Mouse (Mus musculus): ENCODE data around the gene Epb41l4b. TPM values are rescaled to one million over a fixed set of nuclear protein-coding genes. Genes with fewer than 3 reads are reported as not detected.

Gene Epb41l4b
- total and polyA plus RNA-seq, 3 experiments: 0.93 to 4.9 (median 2.0) TPM

GRCm38 (mm10) chr4:57101095-57101494, 42.1 kb downstream of the Epb41l4b start:
- Histone ChIP-seq H3K9ac (ENCODE audit: insufficient read depth, low read depth) (no peak overlapping the region), H3K4me2 (ENCODE audit: insufficient read depth, low read depth, poor library complexity, severe bottlenecking) (no peak overlapping the region), H3K36me3 (replicated peaks in 1 of 2; ENCODE audit: control insufficient read depth in 1 of 2, insufficient read depth in 1 of 2, low read length in 1 of 2) (no peaks in the 10 kb centered on the region), H3K9me3 (replicated peaks; ENCODE audit: low read length) (no peaks in the 10 kb centered on the region), H3K4me1 (ENCODE audit: control insufficient read depth in 1 of 2, insufficient read depth in 2 of 2) (peaks cover 13 to 42% of the 10 kb centered on the region in 2 experiments), H3K79me2 (replicated peaks; ENCODE audit: control insufficient read depth, extremely low read depth, insufficient read depth, poor library complexity, severe bottlenecking) (no peaks in the 10 kb centered on the region), H3K27ac (ENCODE audit: insufficient read depth, low read depth) (no peak overlapping the region), H3K27me3 (replicated peaks) (no peaks in the 10 kb centered on the region), H3K4me3 (replicated peaks in 1 of 3; ENCODE audit: low read depth in 2 of 3, low read length in 2 of 3, poor library complexity in 1 of 3) (no peak overlapping the region)
- dilution Hi-C loops (cut with MboI; ENCODE audit: extremely low pct_ligation_motif_present, extremely low pct_unique_long_range_greater_than_20kb, low sequenced_read_pairs) (no loop called here), in situ Hi-C loops (cut with MboI; ENCODE audit: low pct_ligation_motif_present, low pct_unique_long_range_greater_than_20kb, low sequenced_read_pairs) (no loop called here)
- no peak for TF ChIP-seq JUN (IDR thresholded peaks at IDR 0.05; ENCODE audit: insufficient read depth, low read depth, low read length)
- TF ChIP-seq E2F4 (IDR thresholded peaks at IDR 0.05; ENCODE audit: insufficient replicate concordance, low read depth, low read length): no peak
- no peak for TF ChIP-seq SIN3A (IDR thresholded peaks at IDR 0.05; ENCODE audit: low read length)
- TF ChIP-seq MAFK (IDR thresholded peaks at IDR 0.05; ENCODE audit: insufficient replicate concordance, low read length): no peak
- TF ChIP-seq NELFE (IDR thresholded peaks at IDR 0.05; ENCODE audit: low read depth, low read length): no peak
- no peak for TF ChIP-seq MXI1 (IDR thresholded peaks at IDR 0.05; ENCODE audit: low read depth, low read length)
- TF ChIP-seq BHLHE40 (IDR thresholded peaks at IDR 0.05; ENCODE audit: low read depth, low read length): no peak
- TF ChIP-seq ETS1 (conservative IDR thresholded peaks at IDR 0.05; ENCODE audit: low read depth, low read length): no peak
- TF ChIP-seq HCFC1 (IDR thresholded peaks at IDR 0.05; ENCODE audit: low read depth, low read length): no peak
- TF ChIP-seq RCOR1 (conservative IDR thresholded peaks at IDR 0.05; ENCODE audit: low read depth, low read length): no peak
- TF ChIP-seq GABPA (IDR thresholded peaks at IDR 0.05; ENCODE audit: insufficient replicate concordance, low read depth, low read length): no peak
- no peak for TF ChIP-seq POLR2AphosphoS2 (IDR thresholded peaks at IDR 0.05; ENCODE audit: low read depth, low read length)
- TF ChIP-seq KAT2A (IDR thresholded peaks at IDR 0.05; ENCODE audit: insufficient replicate concordance, low read length): no peak
- TF ChIP-seq MYC (IDR thresholded peaks at IDR 0.05; ENCODE audit: low read depth, low read length): no peak
- TF ChIP-seq RAD21 (IDR thresholded peaks at IDR 0.05; ENCODE audit: low read depth, low read length): no peak
- no peak for TF ChIP-seq ZC3H11A (IDR thresholded peaks at IDR 0.05; ENCODE audit: low read depth, low read length)
- TF ChIP-seq TCF12 (IDR thresholded peaks at IDR 0.05; ENCODE audit: low read depth, low read length): no peak
- TF ChIP-seq USF2 (conservative IDR thresholded peaks at IDR 0.05; ENCODE audit: low read depth, low read length): no peak
- no peak for TF ChIP-seq ZMIZ1 (IDR thresholded peaks at IDR 0.05; ENCODE audit: low read depth, low read length)
- TF ChIP-seq TBP (conservative IDR thresholded peaks at IDR 0.05; ENCODE audit: low read depth, low read length): no peak
- DNase-seq (ENCODE audit: extremely low read depth): no peak

GRCm38 (mm10) chr4:57097411-57097810, 45.8 kb downstream of the Epb41l4b start:
- Histone ChIP-seq H3K4me3 (replicated peaks in 1 of 3; ENCODE audit: low read depth in 2 of 3, low read length in 2 of 3, poor library complexity in 1 of 3) (no peak overlapping the region), H3K9me3 (replicated peaks; ENCODE audit: low read length) (no peaks in the 10 kb centered on the region), H3K36me3 (replicated peaks in 1 of 2; ENCODE audit: control insufficient read depth in 1 of 2, insufficient read depth in 1 of 2, low read length in 1 of 2) (no peaks in the 10 kb centered on the region), H3K4me2 (ENCODE audit: insufficient read depth, low read depth, poor library complexity, severe bottlenecking) (no peak overlapping the region), H3K27ac (ENCODE audit: insufficient read depth, low read depth) (no peak overlapping the region), H3K9ac (ENCODE audit: insufficient read depth, low read depth) (no peak overlapping the region), H3K79me2 (replicated peaks; ENCODE audit: control insufficient read depth, extremely low read depth, insufficient read depth, poor library complexity, severe bottlenecking) (no peaks in the 10 kb centered on the region), H3K4me1 (ENCODE audit: control insufficient read depth in 1 of 2, insufficient read depth in 2 of 2) (peaks cover 0 to 8% of the 10 kb centered on the region in 2 experiments; a peak in 1 of 4 replicates), H3K27me3 (replicated peaks) (no peaks in the 10 kb centered on the region)
- no peak for TF ChIP-seq SIN3A (IDR thresholded peaks at IDR 0.05; ENCODE audit: low read length)
- TF ChIP-seq TBP (conservative IDR thresholded peaks at IDR 0.05; ENCODE audit: low read depth, low read length): no peak
- no peak for TF ChIP-seq MAFK (IDR thresholded peaks at IDR 0.05; ENCODE audit: insufficient replicate concordance, low read length)
- no peak for TF ChIP-seq JUND (conservative IDR thresholded peaks at IDR 0.05; ENCODE audit: low read depth, low read length)
- TF ChIP-seq NRF1 (IDR thresholded peaks at IDR 0.05; ENCODE audit: low read depth, low read length): no peak
- TF ChIP-seq MXI1 (IDR thresholded peaks at IDR 0.05; ENCODE audit: low read depth, low read length): no peak
- no peak for TF ChIP-seq CTCF (conservative IDR thresholded peaks at IDR 0.05 in 1 of 2, IDR thresholded peaks at IDR 0.05 in 1 of 2; ENCODE audit: low read depth in 2 of 2, low read length in 2 of 2)
- TF ChIP-seq ZNF384 (IDR thresholded peaks at IDR 0.05; ENCODE audit: low read depth, low read length): no peak
- TF ChIP-seq IRF4 (IDR thresholded peaks at IDR 0.05; ENCODE audit: low read depth, low read length): no peak
- no peak for TF ChIP-seq MAX (IDR thresholded peaks at IDR 0.05; ENCODE audit: low read length)
- no peak for TF ChIP-seq BHLHE40 (IDR thresholded peaks at IDR 0.05; ENCODE audit: low read depth, low read length)
- no peak for TF ChIP-seq MAZ (IDR thresholded peaks at IDR 0.05; ENCODE audit: low read depth, low read length)
- no peak for TF ChIP-seq ZKSCAN1 (IDR thresholded peaks at IDR 0.05; ENCODE audit: borderline replicate concordance, low read depth, low read length)
- TF ChIP-seq PAX5 (IDR thresholded peaks at IDR 0.05; ENCODE audit: low read length): no peak
- dilution Hi-C loops (cut with MboI; ENCODE audit: extremely low pct_ligation_motif_present, extremely low pct_unique_long_range_greater_than_20kb, low sequenced_read_pairs): no loop called here
- in situ Hi-C loops (cut with MboI; ENCODE audit: low pct_ligation_motif_present, low pct_unique_long_range_greater_than_20kb, low sequenced_read_pairs): no loop called here
- DNase-seq (ENCODE audit: extremely low read depth): no peak

All from CH12.LX (cell line).